Mouse (Mus musculus): Measurements from ENCODE around the gene Sc5d. TPM values are rescaled to one million over a fixed set of nuclear protein-coding genes. Genes with fewer than 3 reads are reported as not detected.

Sc5d gene
- polyA plus RNA-seq, 1 experiment from 2014 or later, result 62.1 TPM

- 94% methylated on average over 6 of the region's 6 CpGs for WGBS
- H3K27ac ChIP-seq, result no peak overlapping the region
- H3K4me1 ChIP-seq, result no peaks in the 10 kb centered on the region
- H3K36me3 ChIP-seq (ENCODE audit: poor library complexity, severe bottlenecking), result peaks cover 12% of the 10 kb centered on the region
- H3K9ac ChIP-seq, result no peak overlapping the region
- no peak for ATAC-seq
- no peaks in the 10 kb centered on the region for H3K27me3 ChIP-seq
- H3K9me3 ChIP-seq (replicated peaks), result no peaks in the 10 kb centered on the region
- H3K4me2 ChIP-seq, result no peak overlapping the region
- no peak overlapping the region for H3K4me3 ChIP-seq
Observed at GRCm38 (mm10) chr9:42246688-42247087, 17.4 kb downstream of the Sc5d start.

GRCm38 (mm10) chr9:42244173-42244572 is 19.9 kb downstream of the Sc5d start:
- H3K4me3 ChIP-seq, result no peak overlapping the region
- H3K36me3 ChIP-seq (ENCODE audit: poor library complexity, severe bottlenecking), result no peaks in the 10 kb centered on the region
- ATAC-seq, result no peak
- no peaks in the 10 kb centered on the region for H3K27me3 ChIP-seq
- H3K4me1 ChIP-seq, result peaks cover 20% of the 10 kb centered on the region
- H3K9ac ChIP-seq, result no peak overlapping the region
- no peaks in the 10 kb centered on the region for H3K9me3 ChIP-seq (replicated peaks)
- no peak overlapping the region for H3K27ac ChIP-seq
- no peak overlapping the region for H3K4me2 ChIP-seq
- WGBS, result 89% methylated on average over 5 of the region's 5 CpGs

GRCm38 (mm10) chr9:42241021-42241420 is 23.0 kb downstream of the Sc5d start:
- peak; percentile 93 for ATAC-seq
- Histone ChIP-seq H3K4me3 (no peak overlapping the region), H3K9me3 (replicated peaks) (no peaks in the 10 kb centered on the region), H3K4me1 (peaks cover 26% of the 10 kb centered on the region), H3K4me2 (peak overlapping the region; percentile 23; the same call in 1 of the 2 replicates), H3K9ac (no peak overlapping the region), H3K36me3 (ENCODE audit: poor library complexity, severe bottlenecking) (no peaks in the 10 kb centered on the region), H3K27me3 (no peaks in the 10 kb centered on the region), H3K27ac (peak overlapping the region; percentile 25)
- 39% methylated on average over 3 of the region's 3 CpGs for WGBS

- peak overlapping the region; percentile 24; the same call in 1 of the 2 replicates for H3K4me2 ChIP-seq
- H3K27me3 ChIP-seq, result no peaks in the 10 kb centered on the region
- H3K27ac ChIP-seq, result peak overlapping the region; percentile 70
- WGBS, result 14% methylated on average over 11 of the region's 11 CpGs
- H3K4me3 ChIP-seq, result no peak overlapping the region
- H3K4me1 ChIP-seq, result peaks cover 26% of the 10 kb centered on the region
- H3K36me3 ChIP-seq (ENCODE audit: poor library complexity, severe bottlenecking), result no peaks in the 10 kb centered on the region
- H3K9me3 ChIP-seq (replicated peaks), result no peaks in the 10 kb centered on the region
- ATAC-seq, result peak; percentile 88
- no peak overlapping the region for H3K9ac ChIP-seq
Observed at GRCm38 (mm10) chr9:42240583-42240992, 23.5 kb downstream of the Sc5d start.

GRCm38 (mm10) chr9:42238827-42239226 is 25.2 kb downstream of the Sc5d start:
- Histone ChIP-seq H3K9ac (no peak overlapping the region), H3K36me3 (ENCODE audit: poor library complexity, severe bottlenecking) (no peaks in the 10 kb centered on the region), H3K27ac (no peak overlapping the region), H3K27me3 (no peaks in the 10 kb centered on the region), H3K9me3 (replicated peaks) (no peaks in the 10 kb centered on the region), H3K4me2 (no peak overlapping the region), H3K4me1 (peaks cover 26% of the 10 kb centered on the region), H3K4me3 (no peak overlapping the region)
- ATAC-seq, result no peak
- WGBS, result 87% methylated on average over 4 of the region's 4 CpGs

GRCm38 (mm10) chr9:42231116-42231515 is 32.9 kb downstream of the Sc5d start:
- Histone ChIP-seq H3K9ac (no peak overlapping the region), H3K36me3 (ENCODE audit: poor library complexity, severe bottlenecking) (no peaks in the 10 kb centered on the region), H3K9me3 (replicated peaks) (no peaks in the 10 kb centered on the region), H3K27ac (no peak overlapping the region), H3K4me1 (0 out of 2 replicates have a peak, but pooled peaks cover 5% of the 10 kb centered on the region), H3K4me2 (no peak overlapping the region), H3K27me3 (no peaks in the 10 kb centered on the region), H3K4me3 (no peak overlapping the region)
- 82% methylated on average over 5 of the region's 5 CpGs for WGBS
- ATAC-seq, result no peak

GRCm38 (mm10) chr9:42230333-42230732 is 33.7 kb downstream of the Sc5d start:
- 0 out of 2 replicates have a peak overlapping the region, but pooled peaks have one; percentile 1 for H3K27ac ChIP-seq
- H3K36me3 ChIP-seq (ENCODE audit: poor library complexity, severe bottlenecking), result no peaks in the 10 kb centered on the region
- no peaks in the 10 kb centered on the region for H3K9me3 ChIP-seq (replicated peaks)
- H3K27me3 ChIP-seq, result no peaks in the 10 kb centered on the region
- H3K4me2 ChIP-seq, result no peak overlapping the region
- H3K4me1 ChIP-seq, result 0 out of 2 replicates have a peak, but pooled peaks cover 5% of the 10 kb centered on the region
- WGBS, result 84% methylated on average over 2 of the region's 2 CpGs
- H3K9ac ChIP-seq, result no peak overlapping the region
- no peak overlapping the region for H3K4me3 ChIP-seq
- no peak for ATAC-seq

GRCm38 (mm10) chr9:42229465-42230110 is 34.5 kb downstream of the Sc5d start:
- 0 out of 2 replicates have a peak, but pooled peaks cover 5% of the 10 kb centered on the region for H3K4me1 ChIP-seq
- no peaks in the 10 kb centered on the region for H3K27me3 ChIP-seq
- H3K9me3 ChIP-seq (replicated peaks), result no peaks in the 10 kb centered on the region
- no peaks in the 10 kb centered on the region for H3K36me3 ChIP-seq (ENCODE audit: poor library complexity, severe bottlenecking)
- no peak overlapping the region for H3K4me3 ChIP-seq
- ATAC-seq, result no peak
- 0 out of 2 replicates have a peak overlapping the region, but pooled peaks have one; percentile 1 for H3K27ac ChIP-seq
- H3K4me2 ChIP-seq, result no peak overlapping the region
- no peak overlapping the region for H3K9ac ChIP-seq
- WGBS, result 74% methylated on average over 12 of the region's 12 CpGs

GRCm38 (mm10) chr9:42227804-42228203 is 36.3 kb downstream of the Sc5d start:
- WGBS, result 88% methylated on average over 1 of the region's 1 CpGs
- Histone ChIP-seq H3K9ac (no peak overlapping the region), H3K36me3 (ENCODE audit: poor library complexity, severe bottlenecking) (no peaks in the 10 kb centered on the region), H3K27me3 (no peaks in the 10 kb centered on the region), H3K4me1 (0 out of 2 replicates have a peak, but pooled peaks cover 5% of the 10 kb centered on the region), H3K27ac (no peak overlapping the region), H3K4me2 (no peak overlapping the region), H3K9me3 (replicated peaks) (no peaks in the 10 kb centered on the region), H3K4me3 (no peak overlapping the region)
- ATAC-seq, result no peak

GRCm38 (mm10) chr9:42219001-42219660 is 44.9 kb downstream of the Sc5d start:
- H3K9me3 ChIP-seq (replicated peaks), result no peaks in the 10 kb centered on the region
- no peak overlapping the region for H3K27ac ChIP-seq
- H3K4me1 ChIP-seq, result peaks cover 6% of the 10 kb centered on the region
- no peak overlapping the region for H3K4me2 ChIP-seq
- H3K4me3 ChIP-seq, result no peak overlapping the region
- no peaks in the 10 kb centered on the region for H3K27me3 ChIP-seq
- no peak for ATAC-seq
- H3K36me3 ChIP-seq (ENCODE audit: poor library complexity, severe bottlenecking), result no peaks in the 10 kb centered on the region
- H3K9ac ChIP-seq, result no peak overlapping the region
- 63% methylated on average over 12 of the region's 12 CpGs for WGBS

- Histone ChIP-seq H3K9me3 (replicated peaks) (no peaks in the 10 kb centered on the region), H3K9ac (no peak overlapping the region), H3K36me3 (ENCODE audit: poor library complexity, severe bottlenecking) (no peaks in the 10 kb centered on the region), H3K4me2 (no peak overlapping the region), H3K4me1 (peaks cover 6% of the 10 kb centered on the region), H3K4me3 (no peak overlapping the region), H3K27ac (no peak overlapping the region), H3K27me3 (no peaks in the 10 kb centered on the region)
- ATAC-seq, result no peak
- 89% methylated on average over 10 of the region's 10 CpGs for WGBS
Observed at GRCm38 (mm10) chr9:42217685-42218084, 46.4 kb downstream of the Sc5d start.

GRCm38 (mm10) chr9:42214116-42214515 is 49.9 kb downstream of the Sc5d start:
- no peak overlapping the region for H3K4me2 ChIP-seq
- ATAC-seq, result no peak
- no peaks in the 10 kb centered on the region for H3K36me3 ChIP-seq (ENCODE audit: poor library complexity, severe bottlenecking)
- no peak overlapping the region for H3K4me3 ChIP-seq
- H3K9ac ChIP-seq, result no peak overlapping the region
- peaks cover 2% of the 10 kb centered on the region for H3K4me1 ChIP-seq
- WGBS, result 73% methylated on average over 1 of the region's 1 CpGs
- no peaks in the 10 kb centered on the region for H3K9me3 ChIP-seq (replicated peaks)
- no peaks in the 10 kb centered on the region for H3K27me3 ChIP-seq
- no peak overlapping the region for H3K27ac ChIP-seq
